Mouse (Mus musculus): ENCODE measurements around the gene Mdk.
A peak's percentile ranks its signal among the peaks of the same experiment; 100 is the strongest.

Mdk gene

DNA sequence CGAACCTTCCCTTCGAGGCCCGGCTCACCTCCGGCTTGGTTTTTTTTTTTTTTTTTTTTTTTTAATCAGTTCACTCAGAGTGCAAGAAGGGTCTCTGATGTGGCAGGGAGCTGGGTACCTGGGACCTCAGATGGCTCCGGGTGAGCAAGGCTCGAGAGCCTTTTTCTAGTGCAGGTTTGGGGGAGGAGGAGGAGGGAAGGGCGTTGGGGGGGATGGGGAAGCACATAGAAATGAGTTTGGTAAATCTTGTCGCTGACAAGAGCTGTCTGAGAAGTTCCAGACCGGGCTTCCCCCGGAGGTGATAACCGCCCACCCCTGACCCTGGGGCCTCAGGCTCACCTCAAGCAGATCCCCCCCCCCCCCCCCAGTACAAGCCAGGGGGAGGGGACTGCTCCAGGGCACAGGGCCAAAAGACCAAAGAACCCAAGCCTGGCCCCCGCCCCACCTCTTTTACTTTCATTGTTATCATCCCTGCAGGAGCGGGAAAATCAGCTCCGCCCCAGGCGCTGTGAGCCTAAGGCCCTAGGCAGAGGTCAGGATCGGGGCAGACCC, at the start of gene Mdk:
TSS of gene Mdk (minus strand) at position 138 of the 552 bp plus-strand sequence.
- peak; percentile 54 for DNase-seq

DNA sequence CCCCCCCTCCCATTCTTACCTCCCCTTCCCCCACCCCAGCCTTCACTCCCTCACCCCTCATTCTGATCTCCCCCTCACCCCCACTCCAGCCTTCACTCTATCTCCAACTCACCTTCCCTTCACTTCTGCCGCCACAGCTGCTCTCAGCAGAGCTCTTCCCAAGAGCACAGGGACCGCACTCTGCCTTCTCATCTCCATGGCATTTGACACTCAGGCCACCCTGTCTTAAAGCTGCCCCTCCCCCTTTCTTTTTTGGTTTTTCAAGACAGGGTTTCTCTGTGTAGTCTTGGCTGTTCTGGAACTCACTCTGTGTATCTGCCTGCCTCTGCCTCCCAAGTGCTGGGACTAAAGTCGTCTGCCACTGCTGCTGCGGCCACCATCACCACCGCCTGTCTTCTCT, 48.7 kb upstream of the Mdk start:
- no peak for DNase-seq

DNA sequence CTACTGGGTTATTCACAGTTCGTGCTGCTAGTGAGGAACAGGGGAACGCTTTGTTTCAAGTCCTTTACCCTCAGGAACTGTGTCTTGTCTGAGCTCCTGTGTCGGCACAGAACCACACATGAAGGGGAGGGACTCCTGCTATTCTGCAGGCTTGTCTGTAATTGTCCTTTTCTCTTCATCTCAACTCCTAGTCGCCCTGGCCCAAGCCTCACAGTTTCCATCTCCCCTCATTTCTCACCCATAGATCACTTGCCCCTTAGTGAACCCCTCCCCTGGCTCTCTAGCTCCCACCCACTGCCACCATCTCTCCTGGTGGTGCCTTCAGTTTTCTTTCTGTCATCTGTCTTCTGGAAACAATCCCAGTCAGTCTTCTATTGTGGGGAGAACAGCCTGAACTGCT, 48.1 kb upstream of the Mdk start:
- no peak for DNase-seq

DNA sequence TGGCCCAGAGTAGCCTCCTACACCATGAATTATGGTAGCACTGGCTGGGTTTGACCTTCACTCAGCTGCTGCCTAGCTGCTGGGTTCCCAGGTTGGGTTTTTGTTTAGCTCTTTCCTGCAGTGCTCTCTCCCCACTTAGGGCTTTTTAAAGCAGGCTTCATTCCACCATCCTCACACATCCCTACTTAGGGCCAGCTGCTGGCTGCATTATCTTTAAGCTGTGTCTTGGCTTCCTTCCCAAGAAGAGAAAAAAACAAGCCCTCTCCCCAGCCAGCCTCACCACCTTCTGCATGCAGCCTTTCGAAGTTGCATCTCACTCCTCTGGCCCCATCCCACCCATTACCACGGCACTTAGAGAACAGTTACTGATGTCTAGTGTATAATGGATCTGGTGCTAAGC, 46.5 kb upstream of the Mdk start:
- DNase-seq: no peak

DNA sequence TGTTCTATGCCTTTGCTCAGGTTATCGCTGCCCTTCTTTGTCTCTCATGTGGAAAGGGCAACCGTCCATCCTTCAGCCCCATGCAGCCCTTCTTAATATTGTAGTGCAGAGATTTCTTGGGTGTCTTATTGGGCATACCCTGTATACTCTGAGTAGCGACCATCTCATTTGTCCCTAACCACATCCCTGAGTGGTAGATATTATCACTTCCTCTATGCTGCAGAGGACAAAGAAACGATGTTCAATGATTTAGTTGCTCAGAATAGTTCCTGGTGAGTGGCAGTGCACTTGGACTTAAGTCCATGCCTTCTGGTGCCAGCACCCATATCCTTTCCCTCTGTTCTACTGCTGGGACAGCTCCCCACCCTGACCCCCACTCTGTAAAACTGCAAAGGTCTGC, 45.9 kb upstream of the Mdk start:
- no peak for DNase-seq

DNA sequence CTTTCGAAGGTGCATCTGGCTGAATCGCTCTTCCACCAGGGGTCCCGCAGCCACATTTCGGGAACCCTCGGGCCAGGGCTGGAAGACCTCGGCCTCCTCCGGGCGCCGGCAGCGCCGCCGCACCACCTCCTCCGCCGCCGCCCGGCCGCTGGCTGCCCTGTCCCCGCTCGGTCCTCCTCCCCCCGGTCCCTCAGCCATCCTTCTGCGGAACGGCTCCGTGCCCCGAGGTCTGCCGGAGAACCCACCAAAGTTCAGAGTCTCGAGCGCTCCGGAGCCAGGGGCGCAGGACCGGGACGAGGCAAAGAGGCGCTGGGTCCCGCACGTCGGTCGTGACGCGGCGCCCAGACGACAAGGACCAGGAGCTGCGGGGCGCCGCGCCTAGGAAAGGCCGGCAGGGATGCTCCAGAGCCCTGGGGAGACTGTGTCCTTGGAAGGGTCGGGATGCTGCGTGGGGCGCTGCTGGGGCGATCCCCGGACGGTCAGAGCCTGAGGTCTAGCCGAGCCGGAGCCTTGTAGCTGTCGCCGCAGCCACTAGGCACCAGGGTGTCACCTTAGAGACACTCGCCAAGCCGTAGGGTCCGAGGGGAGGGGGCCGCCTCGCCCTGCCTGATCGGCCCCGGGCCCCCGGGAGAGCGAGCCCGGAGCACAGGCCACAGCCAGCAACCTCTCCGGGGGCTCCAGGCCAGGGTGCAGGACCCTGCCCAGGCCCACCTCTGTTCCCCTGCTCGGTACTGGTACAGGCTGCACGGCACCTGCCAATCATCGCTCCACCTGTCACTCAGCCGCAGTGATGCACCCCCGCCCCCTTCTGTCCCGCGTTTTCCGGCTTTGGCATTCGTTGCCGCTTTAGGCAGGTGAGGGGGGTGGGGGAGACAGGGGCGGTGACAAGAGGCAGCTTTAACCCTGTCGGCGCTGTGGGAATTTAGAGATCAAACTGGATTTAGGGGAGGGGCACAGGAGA, 43.8 kb upstream of the Mdk start, which contains the start of gene Dgkz:
TSS of gene Dgkz (minus strand) at position 284 of the 961 bp plus-strand sequence.
- peak; percentile 61 for DNase-seq

DNA sequence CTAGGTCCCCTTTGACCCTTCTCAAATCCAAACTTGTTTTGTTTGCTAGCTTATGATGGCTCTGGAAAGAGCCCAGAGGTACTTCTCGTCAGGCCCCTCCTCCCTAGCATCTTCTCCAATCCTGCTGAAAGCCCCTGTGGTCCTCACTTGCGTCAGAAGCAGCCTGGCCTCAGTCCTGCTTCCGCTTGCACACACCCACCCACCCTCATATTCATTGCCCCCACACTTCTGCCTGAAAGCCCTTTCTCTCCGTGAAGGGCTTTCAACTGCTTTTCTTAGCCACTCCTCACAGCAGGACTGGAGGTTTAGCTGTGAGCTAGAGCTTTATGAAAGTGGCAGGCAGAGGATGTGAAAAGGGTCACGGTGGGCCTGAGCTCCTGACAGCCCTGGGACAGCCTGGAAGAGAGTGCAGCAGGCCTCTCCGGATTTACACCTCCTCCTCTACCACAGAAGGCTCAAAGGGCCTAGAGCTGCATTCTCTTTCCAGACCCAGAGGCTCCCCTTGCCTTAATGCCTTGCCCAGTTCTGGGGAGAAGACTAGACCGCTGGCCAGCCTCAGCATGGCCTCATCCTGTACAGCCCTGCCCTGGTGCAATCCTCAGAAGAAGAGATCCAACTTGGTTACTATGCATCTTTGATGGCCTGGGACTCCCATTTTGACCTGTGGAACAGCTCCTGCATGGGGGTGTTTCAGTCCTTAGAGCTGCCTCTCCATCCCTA, 41.5 kb upstream of the Mdk start:
- DNase-seq: no peak

DNA sequence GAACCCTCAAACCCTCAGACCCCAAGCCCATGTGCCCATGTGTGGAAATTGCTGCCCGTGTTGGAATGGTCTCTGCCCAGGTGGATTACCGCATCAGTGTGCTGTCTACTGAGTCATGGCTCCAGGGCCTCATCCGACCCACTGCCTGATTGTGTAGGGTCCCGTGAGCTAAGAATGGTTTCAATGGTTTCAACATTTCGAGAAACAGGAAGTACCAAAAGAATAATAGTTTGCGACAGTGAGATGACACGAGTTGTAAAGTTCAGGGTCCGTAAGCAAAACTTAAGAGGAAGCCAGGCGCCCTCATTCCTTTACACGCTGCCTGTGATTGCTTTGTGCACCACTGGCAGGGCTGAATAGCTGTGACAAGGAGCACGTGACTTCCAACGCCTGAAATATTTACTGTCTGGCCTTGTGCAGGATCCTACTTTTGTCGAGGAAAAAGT, 40.0 kb upstream of the Mdk start:
- DNase-seq: peak; percentile 34

DNA sequence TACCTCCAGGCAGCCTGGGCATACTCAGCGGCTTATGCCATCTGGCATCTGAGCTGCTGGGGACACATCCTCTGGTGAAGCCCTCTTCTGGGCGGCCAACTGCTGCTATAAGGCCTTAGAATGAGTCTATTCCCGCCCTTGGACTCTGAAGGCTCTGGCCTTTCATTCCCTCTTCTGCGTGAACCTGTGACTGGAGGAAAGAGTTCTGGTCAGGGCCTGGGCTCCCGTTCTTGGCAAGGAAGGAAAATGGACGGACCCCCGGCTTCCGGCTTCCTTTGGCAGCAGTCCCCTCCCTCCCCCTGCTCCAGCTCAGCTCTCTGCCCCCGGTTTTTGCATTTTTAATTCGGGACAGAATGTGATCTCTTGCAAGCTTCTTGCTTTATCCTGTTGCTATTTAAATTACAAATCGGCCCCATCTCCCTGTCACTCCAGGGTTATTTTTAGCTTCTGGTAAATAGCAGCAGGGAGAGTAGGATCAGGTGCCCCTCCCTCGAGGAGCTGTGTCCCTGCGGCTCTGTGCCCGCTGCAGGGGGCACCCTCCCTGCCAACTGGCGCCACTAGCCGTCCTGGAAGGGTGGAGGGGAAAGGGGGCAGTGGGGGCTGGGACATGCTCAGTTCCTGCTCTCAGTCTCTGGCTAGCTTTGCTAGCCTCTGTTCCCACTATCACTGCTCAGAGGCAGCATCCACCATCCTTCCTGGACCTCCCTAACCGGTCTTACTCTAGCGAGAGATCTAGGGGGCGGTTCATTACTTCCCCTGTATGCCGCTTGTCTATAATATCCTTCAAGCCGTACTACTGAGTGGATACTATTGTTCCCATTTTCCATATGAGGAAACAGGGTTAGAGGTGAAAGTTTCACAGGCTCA, 39.4 kb upstream of the Mdk start:
- peak; percentile 91 for DNase-seq

DNA sequence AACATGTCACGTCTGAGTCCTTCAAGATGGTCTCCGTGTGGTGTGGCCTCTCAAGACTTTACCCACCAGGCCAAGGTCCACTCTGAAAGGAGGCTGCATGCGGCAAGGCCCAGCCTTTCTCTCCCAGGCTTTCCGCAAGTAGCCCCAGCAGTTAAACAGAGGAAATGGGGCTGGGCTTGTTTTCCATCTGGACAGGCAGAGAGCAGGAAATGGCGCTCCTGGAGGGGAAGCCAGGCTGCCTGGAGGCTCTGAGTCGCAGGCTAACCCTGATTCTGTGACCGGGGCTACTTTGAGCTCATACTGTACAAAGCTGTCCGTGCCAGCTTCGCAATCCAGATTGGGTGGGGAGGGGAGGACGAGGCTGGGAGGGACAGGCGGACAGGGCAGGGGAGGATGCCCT, 35.9 kb upstream of the Mdk start:
- peak; percentile 37 for DNase-seq

DNA sequence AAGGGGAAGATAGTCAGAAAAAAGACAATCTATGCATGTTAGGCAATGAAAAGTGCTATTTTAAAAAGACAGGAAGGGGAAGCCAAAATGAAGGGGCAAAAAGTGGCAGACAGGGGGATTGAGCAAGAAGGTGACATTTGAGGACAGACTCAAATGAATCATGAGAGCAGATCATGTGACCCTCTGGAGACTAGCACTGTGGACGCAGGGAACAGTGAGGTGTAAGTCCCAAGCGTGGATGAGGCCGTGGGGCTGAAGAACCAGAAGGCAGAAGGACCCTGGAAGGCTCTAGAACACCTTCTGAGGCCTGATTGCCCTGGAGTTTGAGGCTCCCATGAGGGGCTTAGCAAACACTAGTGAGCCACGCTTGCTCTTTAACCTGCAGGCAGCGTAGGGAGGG, 34.3 kb upstream of the Mdk start:
- DNase-seq: no peak

DNA sequence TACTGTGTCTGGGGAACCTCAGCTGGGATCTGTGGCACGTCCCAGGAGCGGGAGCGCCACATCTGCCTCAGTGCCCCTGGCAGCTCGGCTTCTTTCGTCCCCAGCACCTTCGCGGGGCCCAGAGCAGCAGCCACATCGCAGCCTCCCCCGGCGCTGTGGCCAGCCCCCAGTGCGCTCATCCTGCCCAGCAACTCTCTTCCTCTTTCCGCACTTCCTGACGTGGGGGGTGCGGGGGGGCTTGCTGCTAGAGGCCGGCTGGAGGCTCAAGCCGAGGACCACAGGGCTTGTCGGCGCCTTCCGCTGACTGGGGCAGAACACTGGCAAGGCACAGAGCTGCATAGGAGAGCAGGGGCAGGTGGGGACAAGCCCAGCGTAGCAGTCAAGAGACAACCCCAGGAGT, 33.3 kb upstream of the Mdk start:
- peak; percentile 54 for DNase-seq

DNA sequence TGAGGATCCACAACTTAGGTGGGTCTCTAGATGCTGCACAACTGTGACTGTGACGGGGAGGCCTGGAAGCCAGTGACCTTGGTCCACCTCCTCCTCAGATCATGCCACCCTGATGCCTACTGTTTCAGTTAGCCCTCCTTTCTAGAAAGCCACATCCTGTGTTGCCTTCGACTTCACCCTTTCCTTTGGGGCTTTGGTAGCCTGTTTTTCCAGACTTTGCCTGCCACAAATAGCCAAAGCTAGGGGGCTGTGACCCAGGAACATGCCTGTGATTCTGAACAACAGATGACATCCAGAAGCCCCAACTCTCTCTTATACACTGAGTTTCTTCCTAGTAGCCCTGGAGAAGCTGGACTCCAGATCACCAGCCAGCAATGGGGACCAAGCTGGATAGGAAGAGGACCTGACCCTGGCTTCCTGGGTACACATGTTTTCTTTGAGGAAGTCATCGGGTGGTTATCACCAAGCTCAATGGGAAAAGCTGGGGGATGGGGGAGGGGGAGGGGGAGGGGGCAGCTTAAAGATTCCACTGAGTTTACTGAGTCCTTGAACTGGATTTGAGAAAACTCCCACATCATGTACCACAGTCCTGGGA, 32.6 kb upstream of the Mdk start:
- DNase-seq: no peak

DNA sequence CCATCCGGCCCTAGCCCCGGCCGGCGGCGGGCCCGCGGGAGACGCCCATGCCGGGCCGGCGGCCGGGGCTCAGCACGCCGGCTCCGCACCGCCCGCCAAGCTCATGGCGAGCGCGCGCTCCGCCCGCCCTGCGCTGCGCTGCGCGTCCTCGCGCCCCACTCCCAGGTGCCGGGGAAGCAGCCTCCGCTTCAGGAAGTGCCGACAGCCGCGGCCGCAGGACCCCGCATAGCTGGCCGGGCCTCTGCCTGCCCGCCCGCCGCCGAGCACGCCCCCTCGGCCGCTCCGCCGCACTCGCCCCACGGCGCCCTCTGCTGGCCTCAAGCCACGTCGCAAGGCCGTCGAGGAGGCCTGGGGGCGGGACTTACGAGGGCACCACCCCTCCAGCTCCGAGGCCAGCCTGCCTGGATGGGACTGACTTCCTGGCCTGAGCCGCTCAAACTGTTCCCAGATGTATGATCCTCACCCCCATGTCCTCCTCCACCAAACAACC, 31.4 kb upstream of the Mdk start:
- peak; percentile 95 for DNase-seq

DNA sequence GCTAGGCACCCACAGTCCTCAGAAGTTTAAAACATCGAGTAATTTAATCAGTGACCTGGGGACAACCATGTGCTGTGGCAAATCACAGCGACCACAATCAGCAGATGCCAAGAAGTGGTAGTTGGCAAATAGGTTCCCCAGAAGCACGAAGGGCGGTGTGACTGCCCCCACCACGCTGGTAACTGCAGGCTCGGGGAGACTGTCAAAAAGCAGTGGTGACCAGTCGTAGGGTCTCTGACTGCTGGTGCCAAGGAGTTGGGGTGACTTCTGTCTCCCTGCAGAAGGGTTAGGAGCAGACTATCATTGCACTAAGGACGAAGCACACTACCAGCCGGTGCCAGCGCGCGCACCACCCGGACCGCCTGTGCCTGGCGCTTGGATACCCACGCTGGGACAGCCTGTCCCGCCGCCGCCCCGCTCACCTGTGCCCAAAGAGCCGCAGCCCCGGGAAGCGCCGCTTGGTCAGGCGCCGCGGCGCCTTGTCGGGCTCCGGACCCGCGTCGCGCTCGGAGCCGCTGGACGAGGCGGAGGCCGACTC, 30.8 kb upstream of the Mdk start:
- peak; percentile 78 for DNase-seq

DNA sequence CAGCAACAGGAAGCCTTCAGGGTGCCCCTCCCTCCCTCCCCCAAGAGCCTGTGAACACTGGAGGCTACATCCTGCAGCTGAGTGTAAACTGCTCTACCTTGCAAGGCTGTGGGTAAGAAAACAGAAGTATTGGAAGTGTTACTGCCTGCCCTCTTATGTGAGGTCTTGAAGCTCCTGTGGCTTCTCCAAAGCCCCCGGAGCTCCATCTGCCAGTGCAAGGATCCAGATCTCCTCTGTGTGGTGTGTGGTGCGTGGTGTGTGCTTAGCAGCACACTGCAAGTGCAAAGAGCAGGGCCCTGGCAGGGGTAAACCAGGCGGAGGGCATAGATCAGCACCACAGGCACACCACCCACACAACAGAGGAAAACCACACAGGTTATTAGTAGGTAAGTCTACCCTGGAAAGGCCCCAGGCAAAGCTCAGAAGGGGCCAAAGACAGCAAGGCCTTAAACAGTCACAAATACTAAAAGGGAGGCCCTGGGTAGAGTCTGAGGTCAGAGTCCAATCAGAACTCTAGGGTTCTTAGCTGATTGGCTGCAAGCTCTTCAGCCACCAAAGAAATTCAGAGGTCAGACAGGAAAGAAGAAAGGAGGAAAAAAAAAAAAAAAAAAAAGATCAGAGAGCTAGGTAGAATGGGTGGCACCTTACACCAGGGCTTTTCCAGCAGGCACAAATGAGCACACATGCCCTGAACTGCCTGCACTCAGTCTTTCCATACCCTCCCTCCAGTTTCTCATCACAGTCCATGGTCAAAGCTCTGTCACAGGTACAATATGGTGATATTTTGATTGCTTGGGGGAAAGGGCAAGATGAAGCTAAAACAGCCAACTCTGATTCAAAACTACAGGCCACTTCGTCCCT, 30.0 kb upstream of the Mdk start:
- peak; percentile 57 for DNase-seq

DNA sequence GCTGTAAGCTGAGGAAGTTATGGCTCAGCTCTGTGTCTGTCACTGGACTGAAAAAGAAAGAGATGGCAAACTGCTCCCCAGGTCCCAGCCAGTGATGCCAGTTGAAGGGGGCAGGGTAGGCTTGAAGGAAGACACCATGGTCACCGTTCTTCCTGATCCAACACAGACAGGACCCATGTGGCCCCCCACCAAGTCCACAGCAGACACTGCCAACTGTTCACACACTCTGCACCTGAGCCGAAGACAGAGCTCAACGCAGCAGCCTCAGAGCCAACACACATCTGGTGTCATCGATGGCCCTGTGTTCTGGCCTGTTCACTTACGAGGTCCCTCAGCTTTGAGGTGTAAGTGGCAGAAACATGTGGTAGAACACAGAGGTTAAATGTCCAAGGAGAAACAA, 28.4 kb upstream of the Mdk start:
- DNase-seq: peak; percentile 72

DNA sequence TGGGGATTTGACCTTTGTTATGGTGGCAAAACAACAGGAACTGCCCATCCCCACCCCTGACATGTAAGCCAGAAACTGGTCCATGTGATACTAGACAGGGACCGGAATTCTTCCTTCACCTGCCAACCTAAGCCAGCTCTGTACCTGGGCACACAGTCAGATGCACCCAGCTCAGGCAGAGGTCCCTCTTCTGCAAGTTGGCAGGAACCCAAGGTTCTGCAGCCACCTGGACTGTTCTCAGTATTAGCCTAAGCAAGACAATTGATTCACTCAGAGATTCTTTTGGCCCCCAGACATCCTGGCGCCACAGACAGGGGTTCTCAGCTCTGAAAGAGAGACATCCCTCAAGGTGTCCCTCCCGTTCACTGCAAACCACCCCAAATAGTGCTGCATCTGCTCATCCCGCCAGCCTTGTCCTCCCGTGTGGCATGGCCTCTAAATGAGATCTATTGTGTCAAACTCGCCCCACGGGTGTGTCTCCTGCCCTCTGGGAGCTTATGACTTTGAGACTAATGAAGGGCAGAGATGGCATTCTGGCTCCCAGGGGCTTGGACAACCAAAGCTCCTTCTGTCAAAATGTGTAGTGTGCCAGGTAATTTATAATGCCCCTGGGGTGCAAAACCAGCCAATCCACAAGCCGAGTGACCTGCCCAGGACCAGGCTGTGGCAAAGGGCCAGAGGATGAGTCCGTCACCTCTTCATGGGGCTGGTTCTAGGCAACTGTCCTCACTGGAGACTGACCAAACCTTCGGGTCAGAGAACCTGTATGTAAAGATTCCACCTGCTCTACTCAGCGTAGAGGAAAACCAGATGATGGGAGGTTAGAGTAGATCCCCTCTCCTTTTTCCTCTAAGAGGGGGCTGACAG, 27.7 kb upstream of the Mdk start:
- DNase-seq: peak; percentile 93

DNA sequence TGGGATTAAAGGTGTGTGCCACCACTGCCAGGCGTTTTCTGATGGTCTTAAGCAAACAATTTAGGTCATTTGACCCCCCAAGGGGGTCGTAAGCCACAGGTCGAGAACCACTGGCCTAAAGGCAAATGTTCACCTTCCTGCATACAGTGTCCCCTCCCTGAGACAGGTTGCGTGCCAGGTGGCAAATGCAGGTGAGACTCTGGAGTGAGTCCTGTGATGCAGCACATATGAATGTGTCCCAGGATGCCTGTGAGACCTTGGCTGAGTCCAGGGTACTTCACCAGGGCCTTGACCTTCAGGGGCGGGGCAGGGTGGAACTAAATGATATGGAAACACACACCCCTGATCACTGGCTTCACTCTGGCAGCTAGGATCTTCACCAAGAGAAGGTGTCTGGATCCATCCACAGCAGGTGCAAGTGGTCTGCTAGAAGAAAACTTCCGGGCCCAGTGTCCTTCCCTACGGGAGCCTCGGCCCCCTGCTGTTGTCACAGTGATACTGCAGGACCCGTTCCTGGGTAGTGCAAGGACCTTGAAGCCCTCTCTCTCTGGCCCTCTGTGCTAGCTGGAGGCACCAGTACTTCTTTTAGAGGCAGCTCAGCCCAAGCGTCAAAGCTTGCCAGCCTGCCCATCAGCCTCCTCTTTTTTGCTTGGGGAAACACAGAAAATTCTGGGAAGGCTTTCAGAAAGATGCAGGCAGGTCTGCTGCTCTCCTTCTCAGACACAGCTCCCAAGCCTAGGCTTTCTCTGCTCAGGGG, 26.8 kb upstream of the Mdk start:
- DNase-seq: peak; percentile 72
